Mouse (Mus musculus): ENCODE measurements around the gene Map3k10. TPM values are rescaled to one million over a fixed set of nuclear protein-coding genes. Genes with fewer than 3 reads are reported as not detected.

Map3k10 gene
- polyA plus RNA-seq, 1 experiment from 2014 or later, result 6.9 TPM

DNA sequence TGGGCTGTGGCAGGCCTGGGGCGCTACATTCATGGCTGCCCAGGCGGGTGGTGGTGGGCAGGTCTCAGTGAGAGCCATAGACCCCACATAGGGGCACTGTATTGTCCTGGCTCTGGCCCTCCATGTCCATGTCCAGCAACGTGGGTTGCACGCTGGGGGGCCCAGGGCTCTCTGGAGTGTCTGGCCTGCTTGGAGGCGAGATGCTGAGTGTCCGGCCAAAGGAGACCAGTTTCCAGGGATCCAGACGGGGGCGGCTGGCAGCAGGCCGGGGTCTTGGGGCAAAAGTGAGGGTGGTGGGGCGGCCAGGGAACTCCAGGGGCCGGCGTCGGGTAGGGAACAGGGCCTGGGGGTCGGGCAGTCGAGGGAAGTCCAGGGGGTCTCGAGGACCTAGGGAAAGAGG, 17.8 kb downstream of the Map3k10 start:
- Histone ChIP-seq H3K4me1 (ENCODE audit: insufficient read depth) (no peaks in the 10 kb centered on the region), H3K27me3 (ENCODE audit: insufficient read depth, low read length) (peaks cover 70% of the 10 kb centered on the region), H3K4me2 (no peak overlapping the region), H3K9me3 (ENCODE audit: low read depth, low read length) (no peaks in the 10 kb centered on the region), H3K4me3 (ENCODE audit: low read depth, low read length) (no peak overlapping the region), H3K9ac (no peak overlapping the region), H3K27ac (ENCODE audit: low read depth) (no peak overlapping the region), H3K36me3 (ENCODE audit: insufficient read depth) (peaks cover 22% of the 10 kb centered on the region; the same call in 1 of the 2 replicates)
- ATAC-seq (ENCODE audit: insufficient read depth) (no peak), DNase-seq (no peak)
- no peak for TF ChIP-seq CTCF (IDR thresholded peaks at IDR 0.05; ENCODE audit: low read depth)
- 86% methylated on average over 16 of the region's 16 CpGs for WGBS

DNA sequence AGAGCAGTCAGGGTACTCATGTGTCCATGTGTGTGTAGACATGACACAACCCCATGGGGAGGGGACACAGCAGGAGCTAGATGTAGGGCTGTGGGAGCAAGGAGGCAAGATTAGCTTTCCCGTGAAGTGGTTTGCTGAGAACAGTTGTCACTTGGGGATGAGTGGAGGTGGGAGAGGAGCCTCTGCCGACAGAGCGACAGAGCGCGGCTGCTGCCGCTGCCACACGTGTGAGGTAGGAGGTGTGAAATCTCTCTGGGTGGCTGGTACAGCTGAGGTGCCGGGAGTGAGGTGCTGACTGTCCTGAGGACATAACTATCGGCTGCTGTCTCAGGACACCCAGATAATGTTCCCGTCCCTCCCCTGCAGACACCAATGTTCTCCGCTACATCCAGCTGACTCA, 18.9 kb downstream of the Map3k10 start:
- H3K4me2 ChIP-seq, result no peak overlapping the region
- peaks cover 19% of the 10 kb centered on the region; the same call in 1 of the 2 replicates for H3K36me3 ChIP-seq (ENCODE audit: insufficient read depth)
- no peak overlapping the region for H3K9ac ChIP-seq
- peaks cover 75% of the 10 kb centered on the region for H3K27me3 ChIP-seq (ENCODE audit: insufficient read depth, low read length)
- ATAC-seq (ENCODE audit: insufficient read depth), result no peak
- no peaks in the 10 kb centered on the region for H3K9me3 ChIP-seq (ENCODE audit: low read depth, low read length)
- no peaks in the 10 kb centered on the region for H3K4me1 ChIP-seq (ENCODE audit: insufficient read depth)
- DNase-seq, result no peak
- H3K4me3 ChIP-seq (ENCODE audit: low read depth, low read length), result no peak overlapping the region
- 32% methylated on average over 11 of the region's 11 CpGs for WGBS
- H3K27ac ChIP-seq (ENCODE audit: low read depth), result no peak overlapping the region
- TF ChIP-seq CTCF (IDR thresholded peaks at IDR 0.05; ENCODE audit: low read depth), result no peak

DNA sequence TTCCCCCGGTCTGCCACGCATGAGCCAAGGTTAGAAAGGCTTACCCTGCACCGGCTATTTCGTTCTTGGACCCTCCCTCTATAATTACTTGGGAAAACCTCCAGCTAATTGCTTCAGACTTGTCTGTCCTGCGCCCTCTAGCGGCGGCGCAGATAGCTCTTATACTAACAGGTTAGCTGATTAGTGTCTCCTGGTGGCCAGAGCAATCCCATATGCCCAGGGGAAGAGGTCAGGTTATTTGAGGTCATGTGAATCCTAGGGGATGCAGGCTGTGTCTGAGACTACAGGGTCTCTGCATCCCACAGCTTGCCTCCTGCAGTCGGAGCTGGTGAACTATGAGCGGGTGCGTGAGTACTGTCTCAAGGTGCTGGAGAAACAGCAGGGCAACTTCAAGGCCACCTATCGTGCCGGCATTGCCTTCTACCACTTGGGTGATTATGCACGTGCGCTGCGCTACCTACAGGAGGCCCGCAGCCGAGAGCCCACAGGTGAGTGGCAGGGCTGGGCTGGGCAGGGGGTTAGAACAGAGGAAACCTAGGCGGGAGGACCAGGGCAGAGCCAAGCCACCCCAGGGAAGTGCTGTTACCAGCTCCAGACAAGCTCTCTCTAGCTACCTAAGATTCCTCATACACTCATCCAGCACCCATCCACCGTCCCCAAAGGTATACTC, 19.7 kb downstream of the Map3k10 start:
- WGBS, result 59% methylated on average over 20 of the region's 20 CpGs
- no peak overlapping the region for H3K4me2 ChIP-seq
- peak; percentile 33 for DNase-seq

DNA sequence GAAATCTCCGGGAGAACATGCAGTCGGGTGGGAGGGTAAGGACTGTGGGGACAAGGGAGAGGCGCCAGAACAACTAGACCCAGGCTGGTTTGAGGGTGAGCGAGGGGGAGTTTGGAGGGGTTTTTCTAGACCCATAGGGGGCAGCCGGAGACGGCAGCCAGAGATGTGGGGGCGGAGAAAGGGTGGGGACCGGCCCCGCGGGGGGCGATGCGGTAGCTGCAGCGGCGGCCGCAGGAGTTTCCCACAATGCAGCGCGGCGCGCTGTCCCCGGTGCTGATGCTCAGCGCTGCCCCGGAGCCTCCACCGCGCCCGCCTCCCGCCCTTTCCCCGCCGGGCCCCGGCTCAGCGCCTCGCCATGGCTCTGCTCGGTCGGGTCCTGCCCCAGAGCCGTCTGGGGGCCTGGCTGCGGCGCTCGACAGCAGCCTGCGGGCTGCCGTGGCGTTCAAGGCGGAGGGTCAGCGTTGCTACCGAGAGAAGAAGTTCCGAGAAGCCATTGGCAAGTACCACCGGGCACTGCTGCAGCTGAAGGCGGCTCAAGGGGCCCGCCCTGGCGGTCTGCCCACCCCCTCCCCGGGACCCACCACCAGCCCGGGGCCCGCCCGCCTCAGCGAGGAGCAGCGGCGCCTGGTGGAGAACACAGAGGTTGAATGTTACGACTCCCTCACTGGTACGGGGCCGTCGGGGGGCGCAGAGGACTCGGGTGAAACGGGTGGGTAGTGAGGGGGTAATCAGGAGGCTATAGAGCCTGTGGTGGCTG, 20.5 kb downstream of the Map3k10 start, which contains the start of gene Ttc9b:
Gene Ttc9b, plus strand, starts transcription at position 235 of the 757 bp plus-strand sequence.
- DNase-seq (peak; percentile 78), ATAC-seq (ENCODE audit: insufficient read depth) (peak; percentile 56)
- H3K4me1 ChIP-seq (ENCODE audit: insufficient read depth), result no peaks in the 10 kb centered on the region
- H3K4me2 ChIP-seq, result peak within 1 kb of the TSS; percentile 48
- peaks cover 19% of the 10 kb centered on the region; the same call in 1 of the 2 replicates for H3K36me3 ChIP-seq (ENCODE audit: insufficient read depth)
- WGBS, result 3% methylated on average over 62 of the region's 62 CpGs
- 0 out of 2 replicates have a peak, but pooled peaks have one; percentile 13 for TF ChIP-seq CTCF (IDR thresholded peaks at IDR 0.05; ENCODE audit: low read depth)
- no peaks in the 10 kb centered on the region for H3K9me3 ChIP-seq (ENCODE audit: low read depth, low read length)
- H3K27me3 ChIP-seq (ENCODE audit: insufficient read depth, low read length), result peaks cover 70% of the 10 kb centered on the region
- H3K27ac ChIP-seq (ENCODE audit: low read depth), result no peak within 1 kb of the TSS
- H3K9ac ChIP-seq, result no peak within 1 kb of the TSS
- H3K4me3 ChIP-seq (ENCODE audit: low read depth, low read length), result peak within 1 kb of the TSS; percentile 25

More for the DNA sequence above, 19.7 kb downstream of the Map3k10 start:
- Histone ChIP-seq H3K27ac (ENCODE audit: low read depth) (no peak overlapping the region), H3K9me3 (ENCODE audit: low read depth, low read length) (no peaks in the 10 kb centered on the region), H3K36me3 (ENCODE audit: insufficient read depth) (peaks cover 19% of the 10 kb centered on the region; the same call in 1 of the 2 replicates), H3K27me3 (ENCODE audit: insufficient read depth, low read length) (peaks cover 75% of the 10 kb centered on the region), H3K9ac (no peak overlapping the region), H3K4me1 (ENCODE audit: insufficient read depth) (no peaks in the 10 kb centered on the region), H3K4me3 (ENCODE audit: low read depth, low read length) (no peak overlapping the region)
- peak; percentile 49 for TF ChIP-seq CTCF (IDR thresholded peaks at IDR 0.05; ENCODE audit: low read depth)
- no peak for ATAC-seq (ENCODE audit: insufficient read depth)

DNA sequence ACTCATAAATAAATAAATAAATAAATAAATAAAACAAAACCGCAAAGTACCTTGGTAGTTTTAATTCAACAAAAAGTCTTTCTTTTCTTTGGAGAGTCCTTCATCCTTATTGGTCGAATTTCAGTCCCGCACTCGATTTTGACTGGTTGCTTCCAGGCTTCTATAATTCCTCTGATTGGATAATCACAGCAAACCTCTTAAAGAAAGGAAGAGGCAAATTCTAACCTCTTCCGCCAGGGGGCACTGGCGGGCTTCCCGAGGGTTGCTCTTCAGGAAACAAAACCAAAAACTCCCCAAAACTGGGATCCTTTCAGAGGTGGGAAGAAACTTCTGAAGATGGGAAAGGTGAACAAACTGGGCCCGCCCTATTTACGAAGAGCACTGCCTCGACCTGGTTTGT, 23.4 kb downstream of the Map3k10 start:
- ATAC-seq (ENCODE audit: insufficient read depth), result no peak
- peak; percentile 91 for DNase-seq
- TF ChIP-seq CTCF (IDR thresholded peaks at IDR 0.05; ENCODE audit: low read depth), result peak; percentile 69
- H3K9me3 ChIP-seq (ENCODE audit: low read depth, low read length), result no peaks in the 10 kb centered on the region
- no peak overlapping the region for H3K27ac ChIP-seq (ENCODE audit: low read depth)
- 5% methylated on average over 10 of the region's 10 CpGs for WGBS
- peaks cover 44% of the 10 kb centered on the region for H3K27me3 ChIP-seq (ENCODE audit: insufficient read depth, low read length)
- H3K4me2 ChIP-seq, result peak overlapping the region; percentile 37
- no peaks in the 10 kb centered on the region for H3K4me1 ChIP-seq (ENCODE audit: insufficient read depth)
- H3K4me3 ChIP-seq (ENCODE audit: low read depth, low read length), result peak overlapping the region; percentile 9; the same call in 1 of the 2 replicates
- no peak overlapping the region for H3K9ac ChIP-seq
- H3K36me3 ChIP-seq (ENCODE audit: insufficient read depth), result no peaks in the 10 kb centered on the region

DNA sequence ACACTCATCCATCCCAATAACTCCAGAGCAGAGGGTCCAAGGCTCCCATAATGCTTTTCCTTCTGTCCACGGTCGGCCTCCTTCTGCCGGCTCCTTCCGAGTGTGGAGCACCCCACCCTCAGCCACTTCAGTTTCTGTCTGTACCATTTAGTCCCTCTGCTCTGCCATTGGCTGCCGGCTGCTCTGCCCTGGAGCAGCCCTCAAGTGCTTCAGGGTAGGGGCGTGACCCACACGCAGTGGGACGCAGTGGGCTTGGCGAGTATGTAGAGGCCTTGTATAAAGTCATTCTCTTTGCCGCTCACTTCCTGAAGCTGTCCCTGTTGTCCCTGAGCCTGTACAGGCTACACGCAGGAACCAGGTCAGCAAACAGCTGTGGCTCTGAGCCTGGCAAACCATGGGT, 24.7 kb downstream of the Map3k10 start:
- ATAC-seq (ENCODE audit: insufficient read depth) (no peak), DNase-seq (no peak)
- 81% methylated on average over 11 of the region's 11 CpGs for WGBS
- H3K27ac ChIP-seq (ENCODE audit: low read depth), result no peak overlapping the region
- no peaks in the 10 kb centered on the region for H3K4me1 ChIP-seq (ENCODE audit: insufficient read depth)
- H3K9me3 ChIP-seq (ENCODE audit: low read depth, low read length), result no peaks in the 10 kb centered on the region
- no peak for TF ChIP-seq CTCF (IDR thresholded peaks at IDR 0.05; ENCODE audit: low read depth)
- H3K9ac ChIP-seq, result no peak overlapping the region
- no peaks in the 10 kb centered on the region for H3K36me3 ChIP-seq (ENCODE audit: insufficient read depth)
- peaks cover 32% of the 10 kb centered on the region for H3K27me3 ChIP-seq (ENCODE audit: insufficient read depth, low read length)
- H3K4me3 ChIP-seq (ENCODE audit: low read depth, low read length), result no peak overlapping the region
- H3K4me2 ChIP-seq, result no peak overlapping the region
